Mouse (Mus musculus): ENCODE data around the gene Gja5.
A peak's percentile ranks its signal among the peaks of the same experiment; 100 is the strongest.

GRCm38 (mm10) chr3:96904851-96905541 lies 503 bp downstream of the Gja5 start, which contains the start of gene Gpr89:
- TF ChIP-seq CTCF (IDR thresholded peaks at IDR 0.05; ENCODE audit: borderline replicate concordance, control insufficient read depth, extremely low read depth, insufficient read depth, low read length, poor library complexity): no peak
- TF ChIP-seq POLR2A (IDR thresholded peaks at IDR 0.05; ENCODE audit: control insufficient read depth, extremely low read depth, insufficient read depth, low read length, poor library complexity): 0 out of 2 replicates have a peak, but pooled peaks have one; percentile 26
